Mouse (Mus musculus) embryonic facial prominence, embryonic 11.5 days (tissue): ENCODE data around the gene Rbpj. TPM values are rescaled to one million over a fixed set of nuclear protein-coding genes. Genes with fewer than 3 reads are reported as not detected.

Experiments used
- ATAC-seq: fragments of 200-750 bp; cut with Nextera tagmentation; replicated peaks from 2 replicates; pipeline ENCODE4 v1.8.0; 2017; ENCODE audit warnings: low read depth; ENCODE audit not compliant: insufficient number of reproducible peaks, low FRiP score, low TSS enrichment
- DNase-seq: peaks from one replicate; pipeline ENCODE4 v3.0.0-alpha.2; 2015; ENCODE audit warnings: low spot score
- H3K27ac ChIP-seq: fragments of 300-500 bp; sonication (generic); replicated peaks from 2 replicates; pipeline ENCODE4 v1.5.1; 2014; ENCODE audit warnings: mild to moderate bottlenecking, low read depth, low read length, control low read depth
- H3K27me3 ChIP-seq: fragments of 300-500 bp; sonication (generic); 2 replicates; pipeline ENCODE4 v1.6.1; 2014; ENCODE audit warnings: mild to moderate bottlenecking, low read length, moderate library complexity, mixed read lengths; ENCODE audit not compliant: control insufficient read depth, insufficient read depth
- H3K36me3 ChIP-seq: fragments of 300-500 bp; sonication (generic); replicated peaks from 2 replicates; pipeline ENCODE4 v1.6.1; 2014; ENCODE audit warnings: low read depth, mild to moderate bottlenecking, low read length, moderate library complexity, mixed read lengths; ENCODE audit not compliant: control insufficient read depth, insufficient read depth
- H3K4me1 ChIP-seq: fragments of 300-500 bp; sonication (generic); 2 replicates; pipeline ENCODE4 v1.6.1; 2014; ENCODE audit warnings: low read length, mixed read lengths; ENCODE audit not compliant: control insufficient read depth, insufficient read depth
- H3K4me2 ChIP-seq: fragments of 300-500 bp; sonication (generic); 2 replicates; pipeline ENCODE4 v1.6.1; 2014; ENCODE audit warnings: low read depth, mild to moderate bottlenecking, control low read depth, low read length, moderate library complexity
- H3K4me3 ChIP-seq: fragments of 300-500 bp; sonication (generic); 2 replicates; pipeline ENCODE4 v1.5.1; 2014; ENCODE audit warnings: low read depth, low read length, control low read depth
- H3K9ac ChIP-seq: fragments of 300-500 bp; sonication (generic); replicated peaks from 2 replicates; pipeline ENCODE4 v1.6.1; 2014; ENCODE audit warnings: mild to moderate bottlenecking, control low read depth, low read length
- H3K9me3 ChIP-seq: fragments of 300-500 bp; sonication (generic); replicated peaks from 2 replicates; pipeline ENCODE4 v1.6.1; 2016; ENCODE audit warnings: mild to moderate bottlenecking, low read length, inconsistent platforms, mixed read lengths; ENCODE audit not compliant: control insufficient read depth
- WGBS: fragments of 180-500 bp; shearing (Covaris S2); extraction: QIAGEN DNeasy Blood & Tissue Kit; methylation state at CpG from one replicate; pipeline ENCODE4 v1.1.7; 2014; 5-methylcytosine and 5-hydroxymethylcytosine counted together
- polyA plus RNA-seq: library from polyadenylated mRNA; unstranded; fragments of >200 nt; fragmentation: Nextera tagmentation; extraction: Ambion mirVana; gene quantifications from 2 replicates; pipeline ENCODE4 v1.2.1, GENCODE M21; 2014

The Rbpj gene
- polyA plus RNA-seq: 61.0 and 68.5 TPM in 2 replicates

DNA sequence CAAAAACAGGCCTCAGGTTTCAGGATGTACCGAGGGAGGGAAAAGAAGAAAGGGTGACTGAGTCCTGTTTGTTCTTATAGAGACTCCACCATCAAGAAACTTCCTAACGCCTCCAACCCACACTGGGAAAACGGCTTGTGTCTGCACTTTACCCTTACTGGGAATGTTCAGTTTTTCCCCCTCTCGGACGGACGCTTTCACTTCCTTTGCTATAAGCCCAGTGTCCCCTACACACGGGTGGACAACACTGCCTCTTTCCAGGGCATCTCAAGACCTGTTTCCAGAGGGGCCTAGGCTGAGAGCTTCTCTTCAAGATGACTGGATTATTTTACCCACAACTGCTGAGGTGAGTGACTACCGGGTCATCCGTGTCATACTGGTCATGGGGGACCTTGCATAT lies at the start of gene Rbpj:
Rbpj (plus strand) TSS at position 270 of the 400 bp plus-strand sequence.
- Histone ChIP-seq H3K4me2 (no peak within 1 kb of the TSS), H3K36me3 (no peaks in the 10 kb centered on the region), H3K9me3 (no peaks in the 10 kb centered on the region), H3K4me1 (no peaks in the 10 kb centered on the region), H3K9ac (no peak within 1 kb of the TSS), H3K27ac (no peak within 1 kb of the TSS), H3K27me3 (no peaks in the 10 kb centered on the region), H3K4me3 (no peak within 1 kb of the TSS)
- ATAC-seq (no peak), DNase-seq (no peak)
- WGBS: 88% methylated on average over 9 of the region's 9 CpGs

DNA sequence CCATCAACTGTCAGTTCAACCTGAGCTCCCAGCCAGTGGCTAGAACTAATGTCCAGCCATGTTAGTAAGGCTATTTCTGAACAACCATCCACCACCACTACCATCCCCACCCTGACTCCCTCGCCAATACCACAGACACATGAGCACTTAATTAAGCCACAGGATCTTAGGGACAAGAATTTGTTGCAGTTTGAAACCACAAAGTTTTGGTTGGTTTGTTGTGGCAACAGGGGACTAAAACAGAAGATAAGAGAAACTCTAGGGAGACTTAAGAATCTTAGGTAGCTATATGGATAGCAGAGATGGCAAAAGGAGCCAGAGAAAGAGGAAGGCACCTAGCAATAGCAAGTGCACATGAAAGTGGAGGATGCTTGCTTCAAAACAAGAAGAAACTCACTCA lies 45.2 kb upstream of the Rbpj start:
- Histone ChIP-seq H3K27me3 (no peaks in the 10 kb centered on the region), H3K4me2 (no peak overlapping the region), H3K9ac (no peak overlapping the region), H3K9me3 (no peaks in the 10 kb centered on the region), H3K36me3 (no peaks in the 10 kb centered on the region), H3K4me1 (no peaks in the 10 kb centered on the region), H3K4me3 (no peak overlapping the region), H3K27ac (no peak overlapping the region)
- DNase-seq (no peak), ATAC-seq (no peak)
- WGBS: 82% methylated on average over 1 of the region's 1 CpGs

DNA sequence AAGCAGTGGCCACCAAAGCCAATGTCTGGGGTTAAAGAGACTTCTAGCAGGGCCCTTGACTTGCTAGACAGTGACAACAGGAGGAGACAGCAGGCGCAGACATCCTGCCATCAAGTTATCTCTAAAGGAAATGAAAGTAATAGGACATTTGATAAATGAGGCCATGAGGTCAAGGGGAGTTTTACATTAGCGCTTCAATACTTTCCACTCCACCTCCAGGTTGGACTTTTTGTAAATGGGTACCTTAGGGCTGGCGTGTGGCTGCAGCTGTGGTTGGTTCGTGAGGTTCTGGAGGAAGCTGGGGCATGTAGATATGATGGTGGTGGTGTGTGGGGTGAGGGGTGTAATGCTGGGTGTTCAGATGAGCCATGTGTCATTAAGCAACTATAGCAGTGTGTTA lies 44.7 kb upstream of the Rbpj start:
- no peak overlapping the region for H3K27ac ChIP-seq
- H3K4me2 ChIP-seq: no peak overlapping the region
- H3K9me3 ChIP-seq: no peaks in the 10 kb centered on the region
- H3K36me3 ChIP-seq: no peaks in the 10 kb centered on the region
- H3K27me3 ChIP-seq: no peaks in the 10 kb centered on the region
- no peak overlapping the region for H3K9ac ChIP-seq
- H3K4me1 ChIP-seq: no peaks in the 10 kb centered on the region
- DNase-seq: no peak
- ATAC-seq: no peak
- H3K4me3 ChIP-seq: no peak overlapping the region
- 83% methylated on average over 4 of the region's 4 CpGs for WGBS

DNA sequence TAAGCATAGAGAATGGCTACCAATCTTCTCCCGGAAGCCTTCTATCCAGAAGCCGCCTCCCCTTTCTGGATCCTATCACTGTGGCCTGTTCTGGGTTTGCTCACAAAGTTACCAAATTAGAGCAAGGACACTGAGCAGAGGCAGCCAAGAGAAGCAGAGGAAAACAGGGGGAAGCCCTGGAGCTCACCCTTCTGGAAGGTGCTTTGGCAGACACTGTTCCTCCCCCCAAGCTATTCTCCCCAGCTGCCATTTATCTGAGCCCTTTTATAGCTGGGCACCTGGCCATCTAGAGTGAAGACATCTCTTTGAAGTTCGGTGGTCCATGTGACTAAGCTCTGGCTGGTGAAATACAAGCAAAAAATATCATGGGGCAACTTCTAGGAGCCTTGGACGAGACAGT lies 38.5 kb upstream of the Rbpj start:
- ATAC-seq: no peak

DNA sequence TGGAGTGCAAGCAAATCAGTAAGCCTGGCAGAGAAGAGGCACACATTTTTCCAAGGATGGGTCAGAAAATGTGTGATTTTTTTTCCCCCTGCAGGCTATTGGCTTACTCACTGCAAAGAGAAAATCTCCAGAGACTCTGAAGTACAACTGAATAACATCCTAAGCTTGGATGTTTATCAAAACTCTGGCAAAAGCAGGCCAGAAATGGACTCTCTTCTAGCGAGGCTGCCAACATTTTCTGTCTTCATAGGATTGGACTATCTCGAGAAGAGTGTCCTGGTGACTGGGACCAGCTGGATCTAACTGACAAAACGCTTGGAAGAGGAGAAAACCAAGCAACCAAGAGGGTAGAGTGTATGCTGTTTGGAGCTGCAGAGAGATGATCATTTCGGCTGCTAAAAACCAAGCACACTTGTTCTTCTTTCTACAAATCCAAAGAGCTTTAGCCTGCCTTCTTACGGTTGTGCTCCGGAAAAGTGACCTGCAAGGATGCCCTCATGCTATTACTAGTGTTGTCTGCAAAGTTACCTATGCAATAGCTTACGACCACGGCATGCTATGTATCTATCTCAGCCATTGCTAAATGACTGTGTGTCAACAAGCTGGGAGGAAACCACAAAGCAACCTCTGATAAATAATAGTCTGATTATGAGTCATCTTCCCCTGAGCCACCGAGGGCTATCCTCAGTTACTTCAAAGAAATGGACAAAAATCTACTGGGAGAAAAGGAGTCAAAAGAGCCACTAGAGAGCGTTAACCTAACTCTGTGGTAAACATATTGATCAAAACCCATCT lies 36.1 kb upstream of the Rbpj start:
- WGBS: 81% methylated on average over 10 of the region's 10 CpGs
- ATAC-seq: no peak
- no peaks in the 10 kb centered on the region for H3K36me3 ChIP-seq

More for the DNA sequence above, 38.5 kb upstream of the Rbpj start:
- Histone ChIP-seq H3K4me1 (no peaks in the 10 kb centered on the region), H3K4me2 (no peak overlapping the region), H3K9me3 (no peaks in the 10 kb centered on the region), H3K36me3 (no peaks in the 10 kb centered on the region), H3K9ac (no peak overlapping the region), H3K4me3 (no peak overlapping the region), H3K27ac (no peak overlapping the region), H3K27me3 (no peaks in the 10 kb centered on the region)
- WGBS: 87% methylated on average over 4 of the region's 4 CpGs
- no peak for DNase-seq

DNA sequence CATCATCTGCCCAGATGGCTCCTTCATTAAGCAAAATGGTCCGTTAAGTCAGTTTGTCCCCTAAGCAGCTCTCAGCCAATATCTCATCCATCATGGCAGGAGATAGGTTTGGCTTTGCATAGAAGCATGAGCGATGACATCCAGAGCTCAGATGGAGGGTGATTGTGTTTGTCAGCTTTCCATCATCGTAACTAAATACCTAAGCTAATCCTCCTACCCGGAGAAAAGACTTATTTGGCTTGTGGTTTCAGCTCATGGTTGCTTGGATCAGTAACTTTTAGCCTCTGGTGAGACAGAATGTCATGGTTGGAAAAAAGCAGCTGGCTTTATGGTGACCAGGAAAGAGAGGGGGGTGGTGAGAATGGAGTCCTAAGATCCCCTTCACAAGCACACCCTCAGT lies 33.5 kb upstream of the Rbpj start:
- 84% methylated on average over 4 of the region's 4 CpGs for WGBS
- Histone ChIP-seq H3K4me2 (no peak overlapping the region), H3K4me1 (no peaks in the 10 kb centered on the region)

More for the DNA sequence above, 36.1 kb upstream of the Rbpj start:
- Histone ChIP-seq H3K9ac (no peak overlapping the region), H3K4me1 (no peaks in the 10 kb centered on the region), H3K27ac (no peak overlapping the region), H3K4me2 (no peak overlapping the region), H3K27me3 (no peaks in the 10 kb centered on the region), H3K9me3 (no peaks in the 10 kb centered on the region), H3K4me3 (no peak overlapping the region)
- DNase-seq: no peak

DNA sequence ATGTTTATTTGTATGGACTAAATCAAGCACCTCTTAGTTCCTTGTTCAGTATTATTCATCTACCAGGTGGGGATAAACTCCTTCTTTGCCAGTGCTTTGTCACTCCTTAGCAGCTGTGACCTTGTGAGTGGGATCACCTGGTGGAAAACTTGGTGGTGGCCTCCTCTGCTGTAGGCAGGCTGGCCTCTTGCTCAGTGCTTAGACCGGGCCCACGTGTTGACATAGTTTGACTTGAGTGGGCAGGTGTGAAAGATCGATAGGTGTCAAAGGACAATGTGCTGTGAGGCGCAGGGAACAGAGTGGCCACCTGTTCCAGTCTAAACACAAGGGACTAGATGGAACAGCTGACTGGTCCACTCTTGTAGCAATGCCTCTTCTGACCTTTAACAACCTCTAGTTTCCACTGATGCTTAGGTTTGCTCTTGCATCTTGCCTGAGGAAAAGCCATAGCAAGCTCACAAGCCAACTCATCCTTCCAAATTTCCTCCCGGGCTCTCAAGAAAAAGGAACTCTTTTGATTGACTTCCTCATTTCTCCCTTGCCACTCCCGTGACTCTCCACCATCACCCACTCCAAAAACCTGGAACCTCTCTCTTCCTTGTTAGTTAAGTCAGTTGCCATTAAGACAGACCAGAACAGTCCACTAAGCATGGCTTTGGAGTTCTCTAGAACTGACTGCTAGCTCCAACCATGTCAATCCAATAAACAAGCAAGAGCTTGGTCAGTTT lies 28.9 kb upstream of the Rbpj start:
- Histone ChIP-seq H3K27ac (no peak overlapping the region), H3K9ac (no peak overlapping the region), H3K27me3 (no peaks in the 10 kb centered on the region), H3K36me3 (no peaks in the 10 kb centered on the region), H3K4me3 (no peak overlapping the region), H3K4me2 (no peak overlapping the region), H3K9me3 (no peaks in the 10 kb centered on the region), H3K4me1 (no peaks in the 10 kb centered on the region)
- no peak for ATAC-seq
- WGBS: 84% methylated on average over 6 of the region's 6 CpGs
- DNase-seq: no peak

More for the DNA sequence above, 33.5 kb upstream of the Rbpj start:
- Histone ChIP-seq H3K9me3 (no peaks in the 10 kb centered on the region), H3K27me3 (no peaks in the 10 kb centered on the region), H3K27ac (no peak overlapping the region), H3K9ac (no peak overlapping the region), H3K36me3 (no peaks in the 10 kb centered on the region), H3K4me3 (no peak overlapping the region)
- ATAC-seq (no peak), DNase-seq (no peak)

DNA sequence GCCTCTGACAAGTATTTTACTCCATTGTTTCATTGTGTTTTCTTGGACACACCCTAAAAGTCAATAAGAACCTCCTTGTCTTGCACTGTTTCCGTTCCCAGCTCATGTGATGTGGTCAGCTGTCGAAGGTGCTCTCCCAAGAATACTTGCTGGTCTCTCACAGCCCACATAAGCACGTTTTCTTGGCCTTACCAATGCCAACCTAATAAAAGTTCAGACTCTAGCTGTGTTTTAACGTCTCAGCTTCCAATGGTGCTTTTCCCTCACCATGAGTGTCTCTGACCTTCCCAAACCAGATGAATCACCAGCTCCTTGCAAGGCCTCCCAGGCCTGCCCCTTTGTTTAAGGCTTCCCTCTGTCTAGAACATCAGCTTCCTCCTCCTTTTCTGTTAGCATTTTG lies 28.2 kb upstream of the Rbpj start:
- H3K27ac ChIP-seq: no peak overlapping the region
- ATAC-seq: no peak
- H3K9ac ChIP-seq: no peak overlapping the region
- H3K4me1 ChIP-seq: no peaks in the 10 kb centered on the region
- no peaks in the 10 kb centered on the region for H3K27me3 ChIP-seq
- no peaks in the 10 kb centered on the region for H3K36me3 ChIP-seq
- 85% methylated on average over 4 of the region's 4 CpGs for WGBS
- H3K9me3 ChIP-seq: no peaks in the 10 kb centered on the region
- no peak for DNase-seq
- H3K4me3 ChIP-seq: no peak overlapping the region
- no peak overlapping the region for H3K4me2 ChIP-seq
